Mouse (Mus musculus) c-Kit-positive CD71-negative TER-119-negative erythroid progenitor cells, embryonic 14.5 days (primary cell): ENCODE results near the gene Gemin5.

ENCODE experiments used
- DNase-seq: peaks from one replicate; pipeline ENCODE4 v3.0.0-alpha.2; 2013; ENCODE audit warnings: low read depth

The Gemin5 gene

DNA sequence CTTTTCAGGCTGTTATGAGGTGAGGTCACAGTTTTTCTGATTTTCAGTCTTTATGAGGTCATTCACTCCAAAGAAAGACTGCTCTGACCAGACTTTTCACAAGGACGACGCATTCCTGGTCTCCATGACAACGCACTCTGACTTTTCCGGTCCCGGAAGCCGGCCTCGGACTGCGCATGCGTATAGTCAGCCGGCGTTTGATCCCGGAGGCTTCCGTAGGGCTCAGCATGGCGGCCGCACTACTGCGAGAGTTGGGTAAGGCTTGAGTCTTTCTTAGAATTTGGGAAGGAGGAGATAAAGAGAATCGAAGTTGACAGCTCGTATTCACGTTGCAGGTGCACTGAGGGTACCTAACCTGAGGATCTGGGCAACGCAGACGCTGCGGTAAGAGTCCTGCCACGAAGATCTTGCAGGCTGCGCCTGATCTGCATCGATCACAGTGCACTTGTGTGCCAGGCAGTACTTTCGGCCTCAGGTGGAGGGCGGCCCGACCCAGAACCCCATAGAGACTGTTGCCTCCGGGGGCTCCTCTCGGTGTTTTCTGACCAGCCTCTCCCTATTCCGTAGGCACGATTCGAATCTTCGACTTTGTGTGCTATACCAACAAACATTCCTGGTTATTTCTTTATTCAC is 3.2 kb upstream of the Gemin5 start, which contains the start of gene Mrpl22:
Gene Mrpl22, plus strand, starts transcription at position 203 of the 633 bp plus-strand sequence.
- DNase-seq = peak; percentile 97

DNA sequence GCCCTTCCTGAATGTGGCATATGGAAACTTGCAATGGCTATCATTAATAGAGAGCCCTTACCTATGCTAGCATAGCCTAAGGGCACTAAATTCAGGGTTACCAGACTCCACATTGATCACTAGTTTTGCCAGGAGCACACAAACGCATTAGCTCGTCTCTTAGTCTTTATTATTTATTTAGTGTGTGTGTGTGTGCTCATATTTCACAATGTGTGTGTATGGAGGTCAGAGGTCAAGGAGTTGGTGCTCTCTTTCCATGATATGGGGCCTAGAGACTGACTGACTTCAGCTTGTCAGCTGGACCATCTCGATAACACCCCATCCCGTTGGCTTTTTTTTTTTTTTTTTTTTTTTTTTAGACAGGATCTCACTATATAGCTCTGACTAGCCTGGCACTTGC is 1.3 kb upstream of the Gemin5 start:
- DNase-seq = no peak

DNA sequence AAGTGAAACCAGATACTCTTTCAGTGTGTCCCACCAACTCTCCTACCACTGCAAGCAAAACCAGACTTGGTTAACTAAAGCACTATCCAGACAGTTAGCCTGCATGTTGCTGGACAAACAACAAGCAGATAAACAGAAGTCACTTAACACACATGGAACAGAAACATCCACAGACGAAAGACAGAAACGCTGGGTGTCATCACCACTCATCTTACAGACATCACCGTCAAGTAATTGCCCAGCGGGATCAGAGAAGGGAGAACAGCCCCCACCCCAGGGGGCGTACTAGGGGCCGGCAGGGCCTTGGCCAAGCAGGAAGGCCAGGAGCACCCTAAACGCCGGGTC is 545 bp downstream of the Gemin5 start:
- DNase-seq = peak; percentile 23

DNA sequence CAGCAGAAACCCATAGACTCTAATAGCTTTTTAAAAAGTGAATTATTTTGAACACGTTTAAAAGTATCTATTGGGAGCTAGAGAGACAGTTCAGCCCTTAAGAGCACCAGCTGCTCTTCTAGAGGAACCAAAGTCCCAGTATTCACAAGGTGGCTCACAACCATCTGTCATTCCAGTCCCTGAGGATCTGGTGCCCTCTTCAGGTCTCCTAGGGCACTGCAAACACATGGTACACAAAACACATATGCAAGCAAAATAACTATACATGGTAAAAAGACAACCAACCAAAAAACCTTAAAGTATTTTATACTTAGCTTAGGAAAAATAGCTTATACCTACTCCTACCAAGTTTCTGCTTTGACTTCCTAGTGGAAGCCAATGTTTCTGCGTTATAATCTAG is 3.3 kb downstream of the Gemin5 start:
- DNase-seq = peak; percentile 22

DNA sequence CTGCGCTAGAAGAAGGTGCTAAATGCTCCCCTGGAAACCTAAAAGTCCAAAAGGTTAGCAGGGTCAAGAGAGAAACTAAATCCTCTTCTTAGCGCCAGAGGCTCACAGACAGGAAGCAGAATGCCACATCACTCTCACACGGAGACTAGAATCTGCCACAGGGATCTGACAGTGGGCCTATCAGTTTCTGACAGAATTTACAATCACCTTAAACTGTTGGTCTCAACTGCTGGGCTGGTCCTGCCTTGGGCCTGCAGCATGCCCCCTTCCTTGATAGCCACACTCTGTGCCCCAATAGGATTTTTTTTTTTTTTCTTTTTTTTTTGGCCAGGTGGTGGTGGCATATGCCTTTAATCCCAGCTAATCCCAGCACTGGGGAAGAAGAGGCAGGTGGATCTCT is 11.5 kb downstream of the Gemin5 start:
- no peak for DNase-seq

DNA sequence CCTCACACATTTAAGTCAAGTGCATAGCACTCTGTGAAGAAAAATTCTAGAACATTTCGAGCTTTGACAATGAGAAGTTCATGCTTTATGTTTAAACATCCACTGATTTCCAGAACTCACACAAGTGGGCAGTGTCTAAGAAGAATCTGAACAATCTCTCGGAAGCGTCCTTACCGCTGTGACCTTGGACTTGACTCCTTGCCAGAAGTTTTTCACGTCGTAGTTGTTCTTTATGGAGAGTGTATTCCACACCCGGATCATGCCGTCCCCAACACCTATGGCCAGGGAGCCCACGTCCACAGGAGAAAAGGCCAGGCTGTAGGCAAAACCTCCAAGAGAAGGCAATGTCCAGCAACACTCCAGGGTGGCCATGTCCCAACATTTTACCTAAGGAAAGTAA is 12.9 kb downstream of the Gemin5 start:
- no peak for DNase-seq

DNA sequence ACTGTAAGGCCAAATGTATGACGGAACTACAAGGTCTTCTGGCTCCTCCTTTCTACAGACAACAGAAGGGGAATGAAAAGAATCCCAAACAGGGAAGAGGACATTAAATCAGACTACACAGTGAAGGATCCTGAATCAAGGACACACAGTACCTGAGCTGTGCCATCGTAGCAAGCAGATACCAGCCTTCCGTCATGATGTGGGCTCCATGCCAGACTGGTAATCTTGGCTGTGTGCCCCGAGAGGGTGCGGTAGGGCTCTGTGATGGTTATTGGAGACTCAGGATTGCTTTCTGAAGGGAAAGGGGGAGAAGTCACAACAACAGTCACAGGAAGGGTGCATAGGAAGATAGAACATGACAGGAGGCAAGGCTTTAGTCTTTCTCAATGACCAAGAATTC is 22.1 kb downstream of the Gemin5 start:
- no peak for DNase-seq

DNA sequence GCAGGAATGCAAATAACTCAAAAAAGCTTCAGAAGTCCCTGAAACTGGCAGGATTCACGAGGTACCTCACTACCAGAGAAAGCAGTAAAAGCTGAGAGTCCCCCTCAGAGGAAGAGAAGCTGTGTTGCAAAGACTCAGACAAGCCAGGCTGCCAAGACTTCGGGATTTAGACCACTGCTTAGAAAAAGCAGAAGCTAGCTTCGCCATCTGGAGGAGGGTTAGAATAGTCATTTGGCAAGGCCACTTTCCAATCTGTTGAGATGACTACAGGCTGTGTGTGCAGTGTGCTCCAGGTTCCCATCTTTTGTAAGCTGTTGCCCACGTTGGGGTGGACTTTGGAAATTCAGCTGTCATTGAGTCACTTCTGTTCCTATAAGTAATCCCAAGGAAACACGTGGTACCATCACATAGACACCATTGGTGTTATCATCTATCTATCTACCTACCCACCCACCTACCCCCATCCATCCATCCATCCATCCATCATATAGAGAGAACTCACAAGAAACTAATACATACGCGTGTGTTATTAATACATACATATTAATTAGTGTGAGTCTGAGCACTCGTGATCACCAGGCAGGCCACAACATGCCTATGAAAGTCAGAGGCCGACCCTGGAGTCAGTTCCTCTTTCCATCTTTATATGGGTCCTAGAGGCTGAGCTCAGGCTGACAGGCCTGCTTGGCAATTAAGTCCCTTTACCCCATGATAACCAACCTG is 24.5 kb downstream of the Gemin5 start:
- no peak for DNase-seq

DNA sequence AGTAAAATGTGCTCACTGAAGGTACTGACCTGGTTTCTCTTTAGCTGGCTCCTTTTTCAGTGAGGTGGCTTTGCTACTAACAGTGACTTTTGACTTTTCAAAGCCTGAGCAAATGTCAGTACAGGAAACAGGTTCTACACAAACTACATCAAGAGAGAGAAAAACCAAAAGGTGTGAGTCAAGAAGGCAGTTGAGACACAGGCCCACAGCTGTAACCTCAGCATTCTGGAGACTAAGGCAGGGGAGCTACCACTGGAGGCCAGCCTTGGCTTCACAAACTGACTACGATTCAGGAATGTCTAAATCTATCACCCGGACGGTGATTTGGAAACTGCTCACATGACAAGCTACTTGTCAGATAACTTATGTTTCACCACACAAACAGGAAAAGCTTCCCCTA is 28.9 kb downstream of the Gemin5 start:
- DNase-seq = no peak

DNA sequence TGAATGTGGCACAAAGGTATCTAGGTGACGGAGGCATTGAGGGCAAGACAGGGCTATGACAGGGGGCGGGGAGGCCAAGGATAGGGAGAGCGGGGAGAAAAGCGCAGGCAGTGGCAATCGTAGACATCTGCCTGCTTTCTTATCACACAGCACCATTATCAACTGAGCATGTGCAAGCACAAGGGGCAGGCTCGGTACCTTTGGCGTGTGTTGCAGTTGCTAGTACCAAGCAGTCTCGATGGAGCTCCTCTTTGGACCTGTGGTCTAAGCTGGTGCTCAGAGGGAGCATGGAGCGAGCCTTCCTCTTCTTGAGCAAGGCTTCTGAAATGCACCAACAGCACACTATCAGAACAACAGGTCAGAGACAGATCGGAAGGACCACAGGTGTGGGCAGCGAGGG is 29.5 kb downstream of the Gemin5 start:
- no peak for DNase-seq

DNA sequence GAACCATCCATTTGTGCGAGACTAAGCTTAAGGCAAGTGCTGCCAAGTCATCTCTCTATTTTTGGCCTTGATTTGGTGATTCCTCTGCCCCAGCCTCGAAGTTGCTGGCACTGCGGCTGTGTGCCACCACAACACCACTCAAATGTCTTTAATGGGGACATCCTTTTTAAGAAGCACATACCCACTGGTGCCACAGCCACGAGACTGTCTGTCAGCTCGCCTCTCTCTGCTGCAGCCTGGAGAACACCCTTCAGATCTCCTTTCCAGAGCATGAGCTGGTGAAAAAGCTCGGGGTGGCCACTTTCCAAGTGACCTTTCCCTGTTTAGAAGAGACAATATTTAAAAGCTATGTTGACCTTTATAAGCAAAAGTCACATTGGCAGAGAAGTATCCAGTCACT is 31.7 kb downstream of the Gemin5 start:
- DNase-seq = no peak

DNA sequence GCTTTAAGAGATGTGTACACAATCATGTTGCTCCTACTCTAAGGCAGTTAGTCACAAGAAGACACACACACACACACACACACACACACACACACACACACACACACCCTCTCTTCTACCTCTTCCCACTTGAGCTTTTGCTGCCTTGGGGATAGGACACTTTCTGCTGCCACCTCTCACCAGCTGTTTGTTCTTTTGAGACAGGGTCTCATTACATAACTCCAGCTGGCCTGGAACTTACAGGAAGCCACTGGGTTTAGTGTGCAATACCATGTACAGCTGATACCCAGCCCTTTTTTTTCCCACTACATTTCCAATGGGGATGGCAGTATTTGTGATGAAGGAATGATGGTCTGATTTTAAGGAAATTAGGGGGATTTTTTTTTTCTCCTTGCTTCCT is 33.0 kb downstream of the Gemin5 start:
- DNase-seq = no peak

DNA sequence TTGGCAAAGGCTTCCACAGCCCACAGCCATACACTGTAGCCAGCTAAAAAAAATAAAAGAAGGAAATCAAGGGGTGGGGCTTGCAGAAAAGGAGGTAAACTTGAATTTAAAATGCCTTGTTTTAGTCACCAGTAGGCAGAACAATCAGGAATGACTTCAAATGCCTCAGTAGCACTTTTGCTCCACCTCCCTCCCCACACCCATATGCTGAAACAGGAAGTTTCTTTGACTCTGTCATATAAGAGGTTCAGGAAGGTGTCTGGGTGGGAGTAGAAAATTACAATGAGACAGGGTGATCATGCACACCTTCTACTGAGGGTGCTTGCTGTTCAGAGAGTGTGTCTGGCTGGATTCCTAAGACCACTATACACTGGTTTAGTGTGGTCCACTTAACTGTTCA is 33.5 kb downstream of the Gemin5 start:
- no peak for DNase-seq

DNA sequence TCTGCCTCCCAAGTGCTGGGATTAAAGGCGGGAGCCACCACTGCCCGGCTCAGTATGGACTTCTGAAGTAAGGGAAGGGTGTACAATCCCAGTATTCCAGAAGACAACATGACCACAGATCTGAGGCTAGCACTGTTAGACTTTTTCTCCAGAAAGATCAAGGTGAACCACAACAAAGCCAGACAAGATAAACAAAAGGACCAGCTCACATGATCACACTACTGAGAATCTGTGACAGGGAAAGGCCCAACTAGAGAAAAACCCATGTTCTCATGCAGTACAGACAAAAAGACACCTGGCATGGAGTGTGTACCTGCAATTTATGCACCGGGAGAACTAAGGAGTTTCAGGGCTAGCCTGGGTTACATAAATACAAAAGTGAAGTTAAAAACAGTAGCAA is 36.3 kb downstream of the Gemin5 start:
- DNase-seq = no peak

DNA sequence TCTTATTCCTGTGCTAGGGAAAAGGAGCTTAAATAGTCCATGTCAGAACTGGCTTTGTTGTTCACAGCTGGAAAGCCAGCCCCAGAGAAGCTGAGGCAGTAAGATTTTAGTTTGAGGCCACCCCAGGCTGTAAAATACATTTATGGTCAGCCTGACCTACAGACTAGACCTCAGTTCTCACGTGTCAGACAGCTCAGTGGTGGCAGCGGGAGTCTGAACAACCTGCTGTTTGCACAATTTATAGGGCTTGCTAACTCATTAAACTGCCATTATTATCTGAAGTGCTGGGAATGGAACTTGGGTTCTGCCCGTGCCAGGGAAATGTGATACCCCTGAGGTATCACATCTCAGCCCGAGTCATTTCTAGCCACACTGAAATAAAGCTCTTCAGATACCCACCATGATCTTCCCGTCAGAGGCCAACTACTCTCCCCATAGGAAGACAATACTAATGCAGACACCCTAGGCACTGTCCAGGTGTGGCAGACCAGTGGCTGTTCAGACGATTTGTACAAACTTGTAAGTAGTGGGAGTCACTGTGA is 39.0 kb downstream of the Gemin5 start:
- no peak for DNase-seq

DNA sequence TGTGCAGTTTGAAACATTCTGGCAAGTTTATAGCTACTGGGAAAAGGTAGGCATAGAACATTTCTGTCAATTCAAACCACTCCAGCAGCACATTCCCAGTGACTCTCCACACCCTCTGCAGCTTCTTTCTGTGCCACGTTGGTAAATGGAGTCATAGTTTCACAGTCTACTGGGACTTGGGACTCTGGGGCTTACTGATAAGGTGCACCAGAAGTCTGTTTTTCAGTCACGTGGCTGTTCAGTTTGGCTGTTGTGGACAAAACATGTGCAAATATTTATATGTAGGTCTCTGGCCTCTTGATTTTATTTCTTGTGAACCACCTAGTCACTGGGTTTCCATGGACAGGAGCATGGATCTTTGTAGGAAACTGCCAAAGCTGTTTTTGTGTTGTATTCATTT is 40.8 kb downstream of the Gemin5 start:
- DNase-seq = no peak

DNA sequence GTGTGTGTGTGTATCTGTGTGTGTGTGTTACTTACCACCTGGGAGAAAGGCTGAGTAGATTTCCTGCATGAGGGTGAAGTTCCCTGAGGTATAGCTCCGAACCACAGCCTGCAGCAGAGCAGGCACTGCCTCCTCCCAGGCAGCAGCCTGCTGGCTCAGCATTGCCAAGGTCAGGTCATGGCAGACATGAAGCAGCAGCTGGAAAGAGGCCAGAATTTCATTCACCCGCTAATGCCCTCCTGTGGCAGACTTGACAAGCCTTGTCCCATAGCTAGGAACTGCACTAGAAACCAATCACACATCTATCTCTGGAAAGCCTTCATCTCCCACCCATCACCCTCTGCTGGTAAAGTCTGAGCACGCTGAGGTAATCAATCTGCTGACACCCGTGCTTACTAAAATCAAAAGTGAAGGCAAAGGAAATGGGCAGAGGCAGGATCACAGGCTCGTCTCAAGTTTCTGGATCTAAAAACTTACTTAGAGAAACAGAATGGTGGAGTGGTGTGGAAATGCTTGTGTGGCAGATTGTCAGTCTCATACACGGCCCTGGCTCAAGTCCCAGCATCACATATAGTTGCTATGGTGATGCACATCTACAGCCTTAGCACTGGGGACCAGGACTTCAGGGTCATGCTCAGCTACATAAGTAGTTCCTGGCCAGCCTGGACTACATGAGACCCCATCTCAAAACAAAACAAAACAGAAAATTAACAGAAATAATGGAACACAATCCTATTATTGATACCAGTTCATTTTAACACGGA is 41.8 kb downstream of the Gemin5 start:
- no peak for DNase-seq

DNA sequence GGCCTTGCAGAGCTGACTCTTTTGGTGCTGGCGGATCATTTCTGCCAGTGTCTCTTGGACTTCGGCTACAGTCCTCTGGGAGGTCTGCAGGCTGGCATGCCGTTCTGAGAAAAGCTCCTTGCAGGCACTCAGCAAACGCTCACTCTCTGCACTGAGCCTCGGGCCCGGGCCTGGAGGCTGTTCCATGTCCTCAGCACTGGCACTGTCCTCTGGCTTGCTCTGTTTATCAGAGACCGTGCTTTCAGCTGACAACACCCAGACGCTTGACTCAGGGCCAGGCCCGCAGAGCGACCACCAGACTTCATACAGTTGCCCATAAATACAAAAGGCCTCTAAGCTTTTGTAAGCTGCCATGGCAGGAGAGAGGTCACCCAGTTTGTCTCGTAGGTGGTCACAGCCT is 43.3 kb downstream of the Gemin5 start:
- DNase-seq = no peak

DNA sequence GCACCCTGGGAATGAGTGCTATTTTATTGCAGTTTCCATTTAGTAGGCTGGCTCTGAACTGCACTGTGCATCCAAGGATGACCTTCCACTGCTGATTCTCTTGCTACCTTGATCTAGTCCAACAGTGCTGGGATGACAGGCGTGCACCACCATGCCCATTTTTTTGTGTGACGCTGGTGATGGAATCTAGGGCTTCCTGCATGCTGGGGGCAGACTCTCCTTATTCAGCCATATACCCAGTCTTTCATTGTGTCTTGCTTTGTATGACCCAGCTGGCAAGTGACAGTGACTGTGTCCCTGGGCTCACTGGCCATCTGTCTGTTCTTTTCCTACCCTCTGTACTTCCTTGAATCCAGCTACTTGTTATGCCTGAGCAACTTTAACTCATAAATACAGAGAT is 44.6 kb downstream of the Gemin5 start:
- DNase-seq = no peak

DNA sequence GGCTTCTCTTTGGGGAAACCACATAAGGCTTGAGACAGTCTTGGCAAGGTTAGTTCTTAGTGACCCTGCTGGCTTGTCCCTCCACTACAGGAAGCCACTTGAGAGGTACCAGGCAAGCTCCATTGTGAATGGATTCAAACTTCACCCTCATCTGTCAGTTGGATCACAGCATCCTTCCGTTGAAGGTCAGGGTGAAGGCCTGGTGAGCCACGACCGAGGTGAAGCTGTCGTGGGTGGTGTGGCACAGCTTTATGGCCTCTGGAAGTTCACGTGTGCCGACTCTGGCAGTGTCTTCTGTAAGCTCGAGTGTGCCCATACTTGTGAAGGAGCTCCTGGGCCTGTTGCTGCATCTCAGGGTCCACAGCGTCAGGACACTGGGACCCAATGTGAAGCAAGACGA is 47.0 kb downstream of the Gemin5 start:
- DNase-seq = no peak

DNA sequence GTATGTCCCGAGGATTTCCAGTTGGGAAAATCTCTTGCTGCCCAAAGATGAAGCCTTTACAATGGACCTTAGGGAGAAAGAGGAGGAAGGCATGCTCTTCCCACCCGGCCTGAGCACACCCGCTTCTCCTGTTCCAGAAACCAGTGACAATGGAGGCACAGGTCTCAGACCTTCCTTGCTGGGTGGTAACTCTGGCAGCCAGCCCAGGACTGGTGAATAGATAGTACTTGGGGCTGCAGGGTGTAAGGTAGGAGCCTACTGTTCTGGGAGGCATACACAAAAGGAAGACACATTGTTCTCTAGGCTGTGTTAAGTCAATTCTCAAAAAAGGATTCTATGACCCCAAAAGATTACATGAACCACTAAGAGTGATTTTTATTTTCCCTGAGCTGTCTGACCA is 47.7 kb downstream of the Gemin5 start:
- no peak for DNase-seq

DNA sequence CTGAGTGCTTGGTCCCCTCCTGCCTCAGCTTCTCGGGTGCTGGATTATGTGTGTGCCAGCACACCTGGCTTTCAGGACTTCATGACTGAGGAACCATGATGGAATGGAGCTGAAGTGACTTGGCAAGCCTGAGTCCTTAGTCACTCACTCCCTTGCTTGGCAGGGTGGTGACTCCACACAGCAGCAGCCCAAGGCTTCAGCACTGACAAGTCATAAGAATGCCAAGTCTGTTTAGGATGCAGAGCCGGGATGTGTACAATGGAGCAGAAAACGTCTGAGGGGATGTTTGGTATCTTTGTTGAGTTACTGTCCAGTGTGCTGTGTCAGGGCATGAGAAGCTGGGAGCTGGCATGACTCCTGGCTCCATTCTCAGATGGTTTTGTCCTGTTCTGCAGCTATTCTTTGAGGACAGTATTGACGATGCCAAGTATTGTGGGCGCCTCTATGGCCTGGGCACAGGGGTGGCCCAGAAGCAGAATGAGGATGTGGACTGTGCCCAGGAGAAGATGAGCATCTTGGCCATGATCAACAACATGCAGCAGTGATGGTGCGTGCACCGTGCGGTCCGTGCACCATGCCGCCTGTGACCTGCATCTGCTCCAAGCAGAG is 51.2 kb downstream of the Gemin5 start:
- no peak for DNase-seq

DNA sequence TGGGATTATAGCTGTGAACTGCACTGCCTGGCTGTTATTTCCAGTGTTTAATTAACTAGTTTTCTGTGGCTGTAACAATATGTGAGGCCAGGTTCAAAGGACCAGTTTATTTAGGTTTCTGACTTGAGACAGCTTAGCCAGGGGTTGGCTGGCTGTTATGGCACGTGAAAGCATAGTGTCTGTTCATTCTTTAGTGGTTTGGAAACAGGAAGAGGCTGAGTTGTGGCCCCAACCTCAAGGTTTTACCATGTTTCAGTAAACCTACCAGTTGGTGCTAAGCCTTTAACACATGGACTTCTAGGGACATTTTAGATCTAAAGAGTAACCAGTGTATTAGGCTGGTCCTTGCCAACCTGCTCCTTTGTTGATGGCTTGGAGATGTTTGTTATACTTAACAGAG is 51.8 kb downstream of the Gemin5 start:
- no peak for DNase-seq
